Mouse (Mus musculus): Measurements from ENCODE around the gene Tob2. TPM values are rescaled to one million over a fixed set of nuclear protein-coding genes. Genes with fewer than 3 reads are reported as not detected.
A peak's percentile ranks its signal among the peaks of the same experiment; 100 is the strongest.

Tob2 gene
- polyA plus RNA-seq, 1 experiment = 37.9 TPM

- Histone ChIP-seq H3K4me3 (no peak overlapping the region), H3ac (ENCODE audit: control insufficient read depth, insufficient read length) (no peak overlapping the region), H3K79me2 (ENCODE audit: control insufficient read depth, insufficient read depth) (no peaks in the 10 kb centered on the region), H3K27me3 (ENCODE audit: control insufficient read depth, insufficient read depth, insufficient read length) (no peaks in the 10 kb centered on the region), H3K4me2 (ENCODE audit: low read depth) (no peak overlapping the region), H3K36me3 (ENCODE audit: control insufficient read depth, insufficient read depth) (peaks cover 6% of the 10 kb centered on the region)
- TF ChIP-seq MAX (IDR thresholded peaks at IDR 0.05; ENCODE audit: low read depth) = no peak
- no peak for TF ChIP-seq TCF12 (IDR thresholded peaks at IDR 0.05; ENCODE audit: insufficient read depth, poor library complexity, severe bottlenecking)
Measured at GRCm38 (mm10) chr15:81830530-81830929, 28.1 kb downstream of the Tob2 start.

GRCm38 (mm10) chr15:81829208-81829580, 29.4 kb downstream of the Tob2 start:
- Histone ChIP-seq H3K4me3 (no peak overlapping the region), H3K79me2 (ENCODE audit: control insufficient read depth, insufficient read depth) (no peaks in the 10 kb centered on the region), H3K36me3 (ENCODE audit: control insufficient read depth, insufficient read depth) (peaks cover 9% of the 10 kb centered on the region), H3ac (ENCODE audit: control insufficient read depth, insufficient read length) (no peak overlapping the region), H3K4me2 (ENCODE audit: low read depth) (no peak overlapping the region), H3K27me3 (ENCODE audit: control insufficient read depth, insufficient read depth, insufficient read length) (no peaks in the 10 kb centered on the region)
- no peak for TF ChIP-seq USF1 (IDR thresholded peaks at IDR 0.05; ENCODE audit: low read depth)
- no peak for TF ChIP-seq REST (IDR thresholded peaks at IDR 0.05; ENCODE audit: insufficient read depth, insufficient read length)
- no peak for TF ChIP-seq POLR2AphosphoS2 (IDR thresholded peaks at IDR 0.05; ENCODE audit: insufficient read length, low read depth)
- no peak for TF ChIP-seq SRF (IDR thresholded peaks at IDR 0.05; ENCODE audit: control insufficient read depth, insufficient read length, low read depth)
- TF ChIP-seq MAX (IDR thresholded peaks at IDR 0.05; ENCODE audit: low read depth) = no peak
- peak; percentile 9 for TF ChIP-seq TCF12 (IDR thresholded peaks at IDR 0.05; ENCODE audit: insufficient read depth, poor library complexity, severe bottlenecking)
- no peak for TF ChIP-seq E2F4 (IDR thresholded peaks at IDR 0.05; ENCODE audit: insufficient read depth)
- peak; percentile 47 to 94 (median 72) for TF ChIP-seq MYOD1 (IDR thresholded peaks at IDR 0.05; ENCODE audit: control insufficient read depth in 1 of 3, insufficient read length in 2 of 3, low read depth in 2 of 3)
- TF ChIP-seq POLR2A (IDR thresholded peaks at IDR 0.05; ENCODE audit: insufficient read length, low read depth) = no peak
- no peak for TF ChIP-seq CEBPB (IDR thresholded peaks at IDR 0.05; ENCODE audit: insufficient read depth, poor library complexity, severe bottlenecking)
- peak; percentile 48 for TF ChIP-seq TCF3 (IDR thresholded peaks at IDR 0.05; ENCODE audit: insufficient read length, low read depth)
- peak in 2 of 3 experiments; percentile 85 to 86 for TF ChIP-seq MYOG (IDR thresholded peaks at IDR 0.05; ENCODE audit: control insufficient read depth in 1 of 3, insufficient read depth in 1 of 3, insufficient read length in 2 of 3, low read depth in 2 of 3)

- Histone ChIP-seq H3K36me3 (ENCODE audit: control insufficient read depth, insufficient read depth) (peaks cover 14% of the 10 kb centered on the region), H3K27me3 (ENCODE audit: control insufficient read depth, insufficient read depth, insufficient read length) (no peaks in the 10 kb centered on the region), H3K4me2 (ENCODE audit: low read depth) (no peak overlapping the region), H3K79me2 (ENCODE audit: control insufficient read depth, insufficient read depth) (no peaks in the 10 kb centered on the region), H3K4me3 (no peak overlapping the region), H3ac (ENCODE audit: control insufficient read depth, insufficient read length) (no peak overlapping the region)
- TF ChIP-seq SRF (IDR thresholded peaks at IDR 0.05; ENCODE audit: control insufficient read depth, insufficient read length, low read depth) (no peak), USF1 (IDR thresholded peaks at IDR 0.05; ENCODE audit: low read depth) (no peak), REST (IDR thresholded peaks at IDR 0.05; ENCODE audit: insufficient read depth, insufficient read length) (no peak), MAX (IDR thresholded peaks at IDR 0.05; ENCODE audit: low read depth) (no peak), POLR2A (IDR thresholded peaks at IDR 0.05; ENCODE audit: insufficient read length, low read depth) (no peak), TCF3 (IDR thresholded peaks at IDR 0.05; ENCODE audit: insufficient read length, low read depth) (no peak), TCF12 (IDR thresholded peaks at IDR 0.05; ENCODE audit: insufficient read depth, poor library complexity, severe bottlenecking) (no peak), CEBPB (IDR thresholded peaks at IDR 0.05; ENCODE audit: insufficient read depth, poor library complexity, severe bottlenecking) (no peak), MYOD1 (IDR thresholded peaks at IDR 0.05; ENCODE audit: control insufficient read depth in 1 of 3, insufficient read length in 2 of 3, low read depth in 2 of 3) (no peak), POLR2AphosphoS2 (IDR thresholded peaks at IDR 0.05; ENCODE audit: insufficient read length, low read depth) (no peak), E2F4 (IDR thresholded peaks at IDR 0.05; ENCODE audit: insufficient read depth) (no peak), MYOG (IDR thresholded peaks at IDR 0.05; ENCODE audit: control insufficient read depth in 1 of 3, insufficient read depth in 1 of 3, insufficient read length in 2 of 3, low read depth in 2 of 3) (no peak)
Measured at GRCm38 (mm10) chr15:81828426-81829207, 30.0 kb downstream of the Tob2 start.

GRCm38 (mm10) chr15:81824832-81825231, 33.8 kb downstream of the Tob2 start:
- no peak for TF ChIP-seq TCF12 (IDR thresholded peaks at IDR 0.05; ENCODE audit: insufficient read depth, poor library complexity, severe bottlenecking)
- TF ChIP-seq MYOD1 (IDR thresholded peaks at IDR 0.05; ENCODE audit: control insufficient read depth in 1 of 3, insufficient read length in 2 of 3, low read depth in 2 of 3) = no peak
- no peak for TF ChIP-seq POLR2A (IDR thresholded peaks at IDR 0.05; ENCODE audit: insufficient read length, low read depth)
- H3K27me3 ChIP-seq (ENCODE audit: control insufficient read depth, insufficient read depth, insufficient read length) = no peaks in the 10 kb centered on the region
- no peaks in the 10 kb centered on the region for H3K79me2 ChIP-seq (ENCODE audit: control insufficient read depth, insufficient read depth)
- H3K4me2 ChIP-seq (ENCODE audit: low read depth) = no peak overlapping the region
- H3K36me3 ChIP-seq (ENCODE audit: control insufficient read depth, insufficient read depth) = peaks cover 43% of the 10 kb centered on the region
- no peak overlapping the region for H3K4me3 ChIP-seq
- H3ac ChIP-seq (ENCODE audit: control insufficient read depth, insufficient read length) = no peak overlapping the region

- TF ChIP-seq MYOD1 (IDR thresholded peaks at IDR 0.05; ENCODE audit: control insufficient read depth in 1 of 3, insufficient read length in 2 of 3, low read depth in 2 of 3) (no peak), TCF3 (IDR thresholded peaks at IDR 0.05; ENCODE audit: insufficient read length, low read depth) (no peak), POLR2AphosphoS2 (IDR thresholded peaks at IDR 0.05; ENCODE audit: insufficient read length, low read depth) (no peak)
- peaks cover 60% of the 10 kb centered on the region for H3K36me3 ChIP-seq (ENCODE audit: control insufficient read depth, insufficient read depth)
Measured at GRCm38 (mm10) chr15:81822631-81823030, 36.0 kb downstream of the Tob2 start.

More at GRCm38 (mm10) chr15:81822631-81823030, 36.0 kb downstream of the Tob2 start:
- Histone ChIP-seq H3K4me2 (ENCODE audit: low read depth) (no peak overlapping the region), H3K4me3 (no peak overlapping the region), H3ac (ENCODE audit: control insufficient read depth, insufficient read length) (no peak overlapping the region), H3K27me3 (ENCODE audit: control insufficient read depth, insufficient read depth, insufficient read length) (no peaks in the 10 kb centered on the region), H3K79me2 (ENCODE audit: control insufficient read depth, insufficient read depth) (no peaks in the 10 kb centered on the region)
